Mouse (Mus musculus) cerebellum, adult 2 months (tissue): ENCODE data around the gene Rgs3. TPM values are rescaled to one million over a fixed set of nuclear protein-coding genes. Genes with fewer than 3 reads are reported as not detected.
A peak's percentile ranks its signal among the peaks of the same experiment; 100 is the strongest.

Experiments used
- DNase-seq, 2 experiments: peaks; one replicate each; pipeline ENCODE4 v3.0.0; 2021
- H3K27ac ChIP-seq: fragments of 200-500 bp; 2 replicates; pipeline ENCODE4 v1.5.1; 2012; ENCODE audit warnings: low read length, control low read depth, inconsistent platforms; ENCODE audit not compliant: insufficient read depth
- H3K27me3 ChIP-seq: fragments of 200-500 bp; 2 replicates; pipeline ENCODE4 v1.6.1; 2012; ENCODE audit warnings: inconsistent platforms, mild to moderate bottlenecking, low read length, moderate library complexity; ENCODE audit not compliant: control insufficient read depth, insufficient read depth
- H3K4me1 ChIP-seq: fragments of 200-500 bp; 2 replicates; pipeline ENCODE4 v1.6.1; 2011; ENCODE audit warnings: low read length; ENCODE audit not compliant: control insufficient read depth, insufficient read depth
- H3K4me3 ChIP-seq: fragments of 200-500 bp; replicated peaks from 2 replicates; pipeline ENCODE3; 2011; ENCODE audit warnings: mild to moderate bottlenecking, low read depth, low read length, control low read depth; ENCODE audit not compliant: insufficient read depth
- CTCF ChIP-seq: fragments of 200-500 bp; IDR thresholded peaks from 2 replicates; pipeline ENCODE4 v1.5.1; 2011; ENCODE audit warnings: low read depth, mild to moderate bottlenecking, control low read depth, low read length, moderate library complexity, borderline replicate concordance; ENCODE audit not compliant: insufficient read depth
- POLR2A ChIP-seq: fragments of 200-500 bp; IDR thresholded peaks from 2 replicates; pipeline ENCODE4 v1.6.1; 2011; ENCODE audit warnings: low read length, control low read depth, borderline replicate concordance; ENCODE audit not compliant: insufficient read depth
- WGBS: fragments of 180-500 bp; shearing (Covaris S2); methylation state at CpG from one replicate; pipeline ENCODE4 v1.1.7; 2018; 5-methylcytosine and 5-hydroxymethylcytosine counted together
- polyA plus RNA-seq: library from polyadenylated mRNA; depleted of rRNA; stranded (reverse); fragments of >200 nt; gene quantifications from 2 replicates; pipeline ENCODE4 v1.2.3, GENCODE M21; 2012

Gene Rgs3
- polyA plus RNA-seq, 1 experiment: 92.7 TPM

DNA sequence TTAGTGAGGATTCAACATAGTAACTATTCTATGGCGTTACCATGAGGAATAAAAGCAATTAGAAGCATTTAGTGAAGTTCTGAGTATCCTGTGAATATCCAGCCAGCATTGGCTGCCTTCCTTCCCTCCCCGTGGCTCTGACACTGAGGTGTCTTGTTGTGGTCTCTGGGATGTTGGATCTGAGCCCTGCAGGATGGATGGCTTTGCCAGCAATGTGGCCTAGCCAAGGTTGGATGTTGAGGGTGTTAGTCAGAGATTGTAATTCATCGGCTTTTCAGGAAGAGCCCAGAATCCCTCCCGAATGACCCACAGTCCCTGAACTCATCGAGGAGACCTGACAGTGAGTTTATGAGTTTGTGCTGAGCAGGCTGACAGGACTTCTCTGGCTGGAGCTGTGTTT lies 36.4 kb downstream of the Rgs3 start:
- H3K27ac ChIP-seq: no peak overlapping the region
- H3K4me1 ChIP-seq: peaks cover 12% of the 10 kb centered on the region
- no peak overlapping the region for H3K4me3 ChIP-seq
- TF ChIP-seq CTCF (no peak), POLR2A (no peak)
- WGBS: 10% methylated on average over 5 of the region's 5 CpGs
- H3K27me3 ChIP-seq: no peaks in the 10 kb centered on the region
- peak; percentile 47 to 67 for DNase-seq

GRCm38 (mm10) chr4:62600549-62600948 lies 40.9 kb downstream of the Rgs3 start:
- Histone ChIP-seq H3K4me1 (peaks cover 17% of the 10 kb centered on the region), H3K27me3 (no peaks in the 10 kb centered on the region), H3K4me3 (no peak overlapping the region), H3K27ac (no peak overlapping the region)
- DNase-seq: no peak
- TF ChIP-seq CTCF (no peak), POLR2A (no peak)
- 94% methylated on average over 1 of the region's 1 CpGs for WGBS

DNA sequence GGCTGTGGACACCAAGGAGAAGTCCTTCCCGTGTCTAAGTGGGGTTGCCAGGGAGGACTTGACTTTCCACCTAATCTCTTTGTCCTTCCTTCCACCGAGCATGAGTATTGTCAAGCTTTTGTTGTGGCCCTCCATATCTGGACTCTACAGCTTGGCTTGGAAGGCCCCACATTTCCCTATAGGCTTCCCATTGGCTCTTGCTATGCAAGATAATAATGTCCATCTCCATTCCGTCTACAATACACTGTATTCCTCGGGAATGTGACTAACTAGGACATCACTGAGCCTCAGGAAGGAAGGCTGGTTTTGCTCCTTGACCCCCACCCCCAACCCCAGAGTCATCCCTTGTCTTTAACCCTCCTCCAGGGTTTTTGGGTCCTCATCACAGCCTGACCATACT lies 44.0 kb downstream of the Rgs3 start:
- WGBS: 94% methylated on average over 4 of the region's 4 CpGs

GRCm38 (mm10) chr4:62604094-62604493 lies 44.4 kb downstream of the Rgs3 start:
- Histone ChIP-seq H3K4me1 (peaks cover 32% of the 10 kb centered on the region), H3K27ac (no peak overlapping the region), H3K4me3 (no peak overlapping the region), H3K27me3 (no peaks in the 10 kb centered on the region)
- WGBS: 77% methylated on average over 4 of the region's 4 CpGs
- DNase-seq: no peak
- no peak for TF ChIP-seq POLR2A
- TF ChIP-seq CTCF: no peak

More for the DNA sequence above, 44.0 kb downstream of the Rgs3 start:
- Histone ChIP-seq H3K4me1 (peaks cover 31% of the 10 kb centered on the region), H3K27ac (no peak overlapping the region), H3K27me3 (no peaks in the 10 kb centered on the region), H3K4me3 (no peak overlapping the region)
- DNase-seq: no peak
- TF ChIP-seq CTCF (no peak), POLR2A (no peak)

- WGBS: 40% methylated on average over 9 of the region's 9 CpGs
- TF ChIP-seq POLR2A (no peak), CTCF (no peak)
- Histone ChIP-seq H3K27ac (peak overlapping the region; percentile 45), H3K27me3 (no peaks in the 10 kb centered on the region), H3K4me1 (peaks cover 45% of the 10 kb centered on the region), H3K4me3 (no peak overlapping the region)
- peak; percentile 66 to 78 for DNase-seq
These were observed 46.4 kb downstream of the Rgs3 start for GRCm38 (mm10) chr4:62605856-62606541.

DNA sequence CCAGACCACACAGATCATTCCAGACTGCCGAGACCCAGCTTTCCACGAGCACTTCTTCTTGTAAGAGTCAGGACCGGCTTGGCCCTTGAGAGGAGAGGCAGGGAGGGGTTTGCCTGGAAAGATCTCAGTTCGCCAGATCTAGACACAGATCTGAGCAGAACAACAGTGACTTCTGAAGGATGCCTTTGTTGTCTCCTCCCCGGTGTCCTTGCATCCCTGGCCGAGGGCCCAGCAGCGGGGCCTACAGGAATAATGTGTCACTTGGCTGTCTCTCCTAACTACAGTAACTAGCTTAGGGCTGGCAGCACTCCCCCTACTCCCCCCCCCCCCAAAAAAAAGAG lies 46.9 kb downstream of the Rgs3 start:
- no peak overlapping the region for H3K4me3 ChIP-seq
- peaks cover 45% of the 10 kb centered on the region for H3K4me1 ChIP-seq
- peak overlapping the region; percentile 45 for H3K27ac ChIP-seq
- H3K27me3 ChIP-seq: no peaks in the 10 kb centered on the region
- DNase-seq: peak; percentile 50 to 61
- 26% methylated on average over 7 of the region's 7 CpGs for WGBS
- TF ChIP-seq POLR2A (no peak), CTCF (no peak)

- no peak overlapping the region for H3K27ac ChIP-seq
- H3K4me1 ChIP-seq: peaks cover 45% of the 10 kb centered on the region
- 69% methylated on average over 7 of the region's 7 CpGs for WGBS
These were observed 47.3 kb downstream of the Rgs3 start for GRCm38 (mm10) chr4:62606905-62607304.

DNA sequence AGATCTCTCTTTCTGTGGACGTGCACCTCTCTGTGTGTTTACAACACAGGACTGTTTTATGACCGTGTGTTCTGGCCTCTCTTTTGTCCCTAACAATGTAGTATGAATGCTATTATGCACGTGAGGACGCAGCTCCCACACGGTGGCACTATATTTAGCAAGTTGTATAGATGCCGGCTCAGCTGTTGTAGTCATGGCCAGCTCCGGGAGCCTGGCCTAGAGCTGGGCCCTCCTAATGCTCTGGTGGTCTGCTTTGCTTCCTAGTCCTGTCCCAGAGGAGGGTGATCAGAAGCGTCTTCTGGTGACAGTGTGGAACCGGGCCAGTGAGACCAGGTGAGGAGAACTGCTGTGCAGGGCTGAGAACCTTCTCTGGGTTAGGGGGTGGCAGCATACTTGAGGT lies 47.7 kb downstream of the Rgs3 start:
- no peak overlapping the region for H3K4me3 ChIP-seq
- peak; percentile 35 to 40 for DNase-seq
- H3K4me1 ChIP-seq: peaks cover 47% of the 10 kb centered on the region
- no peaks in the 10 kb centered on the region for H3K27me3 ChIP-seq
- 22% methylated on average over 9 of the region's 9 CpGs for WGBS
- no peak overlapping the region for H3K27ac ChIP-seq
- TF ChIP-seq POLR2A (no peak), CTCF (0 out of 2 replicates have a peak, but pooled peaks have one; percentile 6)

More at GRCm38 (mm10) chr4:62606905-62607304, 47.3 kb downstream of the Rgs3 start:
- peak in 1 of 2 experiments; percentile 20 for DNase-seq
- TF ChIP-seq POLR2A (no peak), CTCF (no peak)
- H3K4me3 ChIP-seq: no peak overlapping the region
- H3K27me3 ChIP-seq: no peaks in the 10 kb centered on the region
